ENCODE assay signal across 14 mouse cellular contexts in the genomic region with DNA sequence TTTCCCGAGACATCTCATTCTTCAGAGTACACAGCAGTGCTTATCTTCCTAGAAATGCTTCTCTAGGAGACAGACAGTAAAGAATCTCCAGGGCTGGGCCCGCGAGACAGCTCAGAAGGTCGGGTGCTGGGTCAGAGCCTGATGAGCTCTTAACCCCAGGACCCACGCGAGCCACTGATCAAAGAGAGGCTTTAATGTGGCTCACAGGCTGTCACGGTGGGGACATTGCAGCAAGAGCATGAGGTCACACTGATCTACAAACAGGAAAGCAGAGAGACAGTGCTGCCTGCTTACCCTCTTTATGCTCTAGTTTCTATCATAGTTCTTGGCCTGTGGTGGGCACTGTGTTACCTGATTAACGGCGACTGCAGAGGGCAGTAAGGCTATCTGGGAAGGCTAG.
"Had no signal": no experiment of that assay in that cellular context is flagged by ENCODE, and none has a peak within 500 bp of the region (broad histone marks: within the 10 kb centered on the region; RNA-seq: fewer than 3 reads in every experiment).

No protein-coding gene starts in this region.

- H3K4me1 ChIP-seq: limb, embryonic 12.5 days; liver, embryonic 13.5 days; lung, embryonic 15.5 days; midbrain, embryonic 15.5 days had no signal

- H3K4me2 ChIP-seq: limb, embryonic 12.5 days; liver, embryonic 13.5 days; lung, embryonic 15.5 days; midbrain, embryonic 15.5 days had no signal

- H3K9me3 ChIP-seq: liver, embryonic 13.5 days; lung, embryonic 15.5 days; midbrain, embryonic 15.5 days had no signal

- H3K36me3 ChIP-seq: limb, embryonic 12.5 days; midbrain, embryonic 15.5 days had no signal

- H3K27ac ChIP-seq: layer of hippocampus, adult 2 months; limb, embryonic 12.5 days; liver, embryonic 13.5 days; lung, embryonic 15.5 days; macrophage; midbrain, embryonic 15.5 days had no signal

- ATAC-seq: liver, postnatal 0 days; midbrain, embryonic 15.5 days had no signal

- H3K27me3 ChIP-seq: limb, embryonic 12.5 days; liver, embryonic 13.5 days; lung, embryonic 15.5 days; midbrain, embryonic 15.5 days had no signal

- DNase-seq: kidney, adult 9 months; kidney, postnatal 10 days; kidney, postnatal 4 days; liver; liver, embryonic 13.5 days; liver, postnatal 0 days; lung, postnatal 14 days; thymus, adult 18-20 months; thymus, postnatal 14 days had no signal

- H3K9ac ChIP-seq: limb, embryonic 12.5 days; liver, embryonic 13.5 days; liver, postnatal 0 days; lung, embryonic 15.5 days; midbrain, embryonic 15.5 days had no signal

- H3K4me3 ChIP-seq: layer of hippocampus, adult 2 months; limb, embryonic 12.5 days; liver, embryonic 13.5 days; lung, embryonic 15.5 days; midbrain, embryonic 15.5 days had no signal
